Mouse (Mus musculus) thymus, adult 2 months (tissue): ENCODE data around the gene Ndufs8.

Experiments
- CTCF ChIP-seq: fragments of 200-500 bp; IDR thresholded peaks from 2 replicates; pipeline ENCODE4 v1.5.1; 2012; ENCODE audit warnings: mild to moderate bottlenecking, control low read depth, low read length, moderate library complexity, borderline replicate concordance; ENCODE audit not compliant: control insufficient read depth, poor library complexity, insufficient read depth; ENCODE audit errors: extremely low read depth
- POLR2A ChIP-seq: fragments of 200-500 bp; IDR thresholded peaks from 2 replicates; pipeline ENCODE4 v1.6.1; 2012; ENCODE audit warnings: mild to moderate bottlenecking, low read length, control low read depth, moderate library complexity; ENCODE audit not compliant: control insufficient read depth, poor library complexity, insufficient read depth; ENCODE audit errors: extremely low read depth

- no peak for TF ChIP-seq CTCF
- no peak for TF ChIP-seq POLR2A
These were observed 47.6 kb downstream of the Ndufs8 start for GRCm38 (mm10) chr19:3864960-3865359.
